Mouse (Mus musculus): Measurements from ENCODE around the gene Heatr6.

DNA sequence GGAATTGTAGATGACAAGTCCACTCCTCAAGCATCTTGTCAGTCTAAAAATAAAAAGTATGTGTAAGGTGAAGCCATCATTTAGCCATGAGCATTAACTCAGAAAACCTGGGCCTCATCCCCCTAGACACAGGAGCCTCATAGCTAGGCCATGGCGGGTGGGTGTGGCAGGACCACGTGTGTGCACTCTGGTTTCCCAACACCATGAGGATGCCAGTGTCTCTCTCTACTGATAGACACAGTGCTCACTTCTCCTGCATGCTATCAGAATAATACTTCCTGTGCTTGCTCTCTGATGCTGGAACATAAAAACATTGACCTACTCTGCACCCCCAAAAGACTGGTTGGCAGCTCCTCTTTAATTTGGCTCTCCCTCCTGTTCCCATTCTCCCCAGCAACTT lies 17.6 kb upstream of the Heatr6 start:
- no peak for TF ChIP-seq CTCF (IDR thresholded peaks at IDR 0.05; ENCODE audit: control insufficient read depth, insufficient read depth, insufficient read length)
- TF ChIP-seq USF1 (IDR thresholded peaks at IDR 0.05; ENCODE audit: low read depth) = no peak
- TF ChIP-seq MYOD1 (IDR thresholded peaks at IDR 0.05; ENCODE audit: control insufficient read depth, insufficient read length, low read depth) = no peak
- TF ChIP-seq MAX (IDR thresholded peaks at IDR 0.05) = no peak
- no peak for TF ChIP-seq FOSL1 (IDR thresholded peaks at IDR 0.05; ENCODE audit: insufficient read depth, low read length, poor library complexity, severe bottlenecking)
- TF ChIP-seq MYOG (IDR thresholded peaks at IDR 0.05; ENCODE audit: control insufficient read depth, extremely low read depth, insufficient read length) = no peak
- TF ChIP-seq CEBPB (IDR thresholded peaks at IDR 0.05; ENCODE audit: low read depth) = no peak
